Mouse (Mus musculus): ENCODE data around the gene Rsph9. TPM values are rescaled to one million over a fixed set of nuclear protein-coding genes. Genes with fewer than 3 reads are reported as not detected.
A peak's percentile ranks its signal among the peaks of the same experiment; 100 is the strongest.

Rsph9 gene
- polyA plus RNA-seq, 1 experiment from 2014 or later: 20.5 TPM

GRCm38 (mm10) chr17:46161710-46162109 lies 17.7 kb upstream of the Rsph9 start:
- no peak for DNase-seq (ENCODE audit: low spot score)

GRCm38 (mm10) chr17:46161179-46161578 lies 17.2 kb upstream of the Rsph9 start:
- H3K27ac ChIP-seq: peak overlapping the region; percentile 92
- no peaks in the 10 kb centered on the region for H3K9me3 ChIP-seq
- H3K36me3 ChIP-seq: peaks cover 36% of the 10 kb centered on the region
- no peak for DNase-seq (ENCODE audit: low spot score)
- peaks cover 30% of the 10 kb centered on the region for H3K4me1 ChIP-seq (replicated peaks)
- H3K4me3 ChIP-seq: peak overlapping the region; percentile 68
- H3K27me3 ChIP-seq (ENCODE audit: insufficient read depth, poor library complexity, severe bottlenecking): no peaks in the 10 kb centered on the region
- whole genome bisulfite sequencing: 1% methylated on average over 19 of the region's 19 CpGs

More at GRCm38 (mm10) chr17:46161710-46162109, 17.7 kb upstream of the Rsph9 start:
- Histone ChIP-seq H3K4me3 (peak overlapping the region; percentile 68), H3K36me3 (peaks cover 41% of the 10 kb centered on the region), H3K4me1 (replicated peaks) (peaks cover 30% of the 10 kb centered on the region), H3K9me3 (no peaks in the 10 kb centered on the region), H3K27me3 (ENCODE audit: insufficient read depth, poor library complexity, severe bottlenecking) (no peaks in the 10 kb centered on the region), H3K27ac (peak overlapping the region; percentile 92)
- 47% methylated on average over 9 of the region's 9 CpGs for WGBS

GRCm38 (mm10) chr17:46160686-46161085 lies 16.7 kb upstream of the Rsph9 start, which contains the start of gene Gtpbp2:
Gene Gtpbp2 (plus strand): TSS chr17:46161032.
- Histone ChIP-seq H3K4me1 (replicated peaks) (peaks cover 30% of the 10 kb centered on the region), H3K4me3 (peak within 1 kb of the TSS; percentile 68)
- peak; percentile 96 for DNase-seq (ENCODE audit: low spot score)

GRCm38 (mm10) chr17:46160090-46160662 lies 16.2 kb upstream of the Rsph9 start:
- Histone ChIP-seq H3K36me3 (peaks cover 26% of the 10 kb centered on the region), H3K9me3 (no peaks in the 10 kb centered on the region), H3K27me3 (ENCODE audit: insufficient read depth, poor library complexity, severe bottlenecking) (no peaks in the 10 kb centered on the region), H3K4me3 (peak overlapping the region; percentile 68), H3K4me1 (replicated peaks) (peaks cover 30% of the 10 kb centered on the region), H3K27ac (peak overlapping the region; percentile 92)
- peak; percentile 85 for DNase-seq (ENCODE audit: low spot score)
- under 1% methylated on average over 16 of the region's 16 CpGs for WGBS

More at GRCm38 (mm10) chr17:46160686-46161085, 16.7 kb upstream of the Rsph9 start, which contains the start of gene Gtpbp2:
- Histone ChIP-seq H3K9me3 (no peaks in the 10 kb centered on the region), H3K27me3 (ENCODE audit: insufficient read depth, poor library complexity, severe bottlenecking) (no peaks in the 10 kb centered on the region), H3K36me3 (peaks cover 31% of the 10 kb centered on the region), H3K27ac (peak within 1 kb of the TSS; percentile 92)
- under 1% methylated on average over 23 of the region's 23 CpGs for WGBS

- 72% methylated on average over 2 of the region's 2 CpGs for WGBS
- DNase-seq (ENCODE audit: low spot score): no peak
- H3K27ac ChIP-seq: peak overlapping the region; percentile 92
Measured at GRCm38 (mm10) chr17:46159236-46159635, 15.2 kb upstream of the Rsph9 start.

GRCm38 (mm10) chr17:46157131-46157530 lies 13.1 kb upstream of the Rsph9 start:
- Histone ChIP-seq H3K36me3 (no peaks in the 10 kb centered on the region), H3K27ac (no peak overlapping the region), H3K27me3 (ENCODE audit: insufficient read depth, poor library complexity, severe bottlenecking) (no peaks in the 10 kb centered on the region), H3K4me1 (replicated peaks) (peaks cover 30% of the 10 kb centered on the region), H3K9me3 (no peaks in the 10 kb centered on the region), H3K4me3 (no peak overlapping the region)
- no peak for DNase-seq (ENCODE audit: low spot score)
- WGBS: 87% methylated on average over 8 of the region's 8 CpGs

More at GRCm38 (mm10) chr17:46159236-46159635, 15.2 kb upstream of the Rsph9 start:
- H3K36me3 ChIP-seq: peaks cover 17% of the 10 kb centered on the region
- H3K27me3 ChIP-seq (ENCODE audit: insufficient read depth, poor library complexity, severe bottlenecking): no peaks in the 10 kb centered on the region
- peaks cover 30% of the 10 kb centered on the region for H3K4me1 ChIP-seq (replicated peaks)
- peak overlapping the region; percentile 68; the same call in 1 of the 2 replicates for H3K4me3 ChIP-seq
- no peaks in the 10 kb centered on the region for H3K9me3 ChIP-seq

GRCm38 (mm10) chr17:46156680-46157079 lies 12.7 kb upstream of the Rsph9 start:
- H3K36me3 ChIP-seq: peaks cover 2% of the 10 kb centered on the region
- no peak overlapping the region for H3K27ac ChIP-seq
- H3K4me3 ChIP-seq: no peak overlapping the region
- no peaks in the 10 kb centered on the region for H3K9me3 ChIP-seq
- H3K4me1 ChIP-seq (replicated peaks): peaks cover 25% of the 10 kb centered on the region
- no peaks in the 10 kb centered on the region for H3K27me3 ChIP-seq (ENCODE audit: insufficient read depth, poor library complexity, severe bottlenecking)
- no peak for DNase-seq (ENCODE audit: low spot score)
- WGBS: 84% methylated on average over 5 of the region's 5 CpGs

GRCm38 (mm10) chr17:46154336-46154735 lies 10.3 kb upstream of the Rsph9 start:
- H3K27ac ChIP-seq: no peak overlapping the region
- no peaks in the 10 kb centered on the region for H3K9me3 ChIP-seq
- no peak for DNase-seq (ENCODE audit: low spot score)
- H3K4me3 ChIP-seq: no peak overlapping the region
- peaks cover 13% of the 10 kb centered on the region for H3K4me1 ChIP-seq (replicated peaks)
- H3K27me3 ChIP-seq (ENCODE audit: insufficient read depth, poor library complexity, severe bottlenecking): no peaks in the 10 kb centered on the region
- H3K36me3 ChIP-seq: peaks cover 12% of the 10 kb centered on the region
- 90% methylated on average over 3 of the region's 3 CpGs for WGBS

GRCm38 (mm10) chr17:46152847-46153782 lies 9.1 kb upstream of the Rsph9 start, which contains the start of gene Mad2l1bp:
Gene Mad2l1bp (minus strand): TSS chr17:46153553.
- Histone ChIP-seq H3K9me3 (no peaks in the 10 kb centered on the region), H3K27me3 (ENCODE audit: insufficient read depth, poor library complexity, severe bottlenecking) (no peaks in the 10 kb centered on the region), H3K36me3 (peaks cover 24% of the 10 kb centered on the region), H3K4me3 (peak within 1 kb of the TSS; percentile 78), H3K27ac (peak within 1 kb of the TSS; percentile 89), H3K4me1 (replicated peaks) (peaks cover 13% of the 10 kb centered on the region)
- peak; percentile 89 for DNase-seq (ENCODE audit: low spot score)
- 9% methylated on average over 33 of the region's 33 CpGs for WGBS

GRCm38 (mm10) chr17:46139872-46140271 lies 4.1 kb downstream of the Rsph9 start:
- Histone ChIP-seq H3K4me1 (replicated peaks) (peaks cover 16% of the 10 kb centered on the region), H3K27ac (no peak overlapping the region), H3K4me3 (no peak overlapping the region), H3K36me3 (peaks cover 6% of the 10 kb centered on the region; the same call in 1 of the 2 replicates), H3K9me3 (no peaks in the 10 kb centered on the region), H3K27me3 (ENCODE audit: insufficient read depth, poor library complexity, severe bottlenecking) (peaks cover 7% of the 10 kb centered on the region; the same call in 1 of the 2 replicates)
- DNase-seq (ENCODE audit: low spot score): no peak
- 91% methylated on average over 3 of the region's 3 CpGs for WGBS

- Histone ChIP-seq H3K36me3 (peaks cover 6% of the 10 kb centered on the region; the same call in 1 of the 2 replicates), H3K4me3 (no peak overlapping the region), H3K27ac (no peak overlapping the region), H3K27me3 (ENCODE audit: insufficient read depth, poor library complexity, severe bottlenecking) (peaks cover 7% of the 10 kb centered on the region; the same call in 1 of the 2 replicates), H3K9me3 (no peaks in the 10 kb centered on the region), H3K4me1 (replicated peaks) (peaks cover 8% of the 10 kb centered on the region)
- WGBS: 85% methylated on average over 8 of the region's 8 CpGs
- no peak for DNase-seq (ENCODE audit: low spot score)
Measured at GRCm38 (mm10) chr17:46138563-46139236, 5.3 kb downstream of the Rsph9 start.

GRCm38 (mm10) chr17:46132862-46133261 lies 11.2 kb downstream of the Rsph9 start:
- DNase-seq (ENCODE audit: low spot score): no peak
- WGBS: 71% methylated on average over 8 of the region's 8 CpGs

More at GRCm38 (mm10) chr17:46132862-46133261, 11.2 kb downstream of the Rsph9 start:
- Histone ChIP-seq H3K4me1 (replicated peaks) (peaks cover 7% of the 10 kb centered on the region), H3K9me3 (no peaks in the 10 kb centered on the region), H3K27me3 (ENCODE audit: insufficient read depth, poor library complexity, severe bottlenecking) (0 out of 2 replicates have a peak, but pooled peaks cover 2% of the 10 kb centered on the region), H3K4me3 (no peak overlapping the region), H3K36me3 (peaks cover 29% of the 10 kb centered on the region), H3K27ac (0 out of 2 replicates have a peak overlapping the region, but pooled peaks have one; percentile 45)
